Mouse (Mus musculus): ENCODE measurements around the gene Kif17. TPM values are rescaled to one million over a fixed set of nuclear protein-coding genes. Genes with fewer than 3 reads are reported as not detected.

Kif17 gene
- polyA plus RNA-seq, 1 experiment, result 0.70 TPM

DNA sequence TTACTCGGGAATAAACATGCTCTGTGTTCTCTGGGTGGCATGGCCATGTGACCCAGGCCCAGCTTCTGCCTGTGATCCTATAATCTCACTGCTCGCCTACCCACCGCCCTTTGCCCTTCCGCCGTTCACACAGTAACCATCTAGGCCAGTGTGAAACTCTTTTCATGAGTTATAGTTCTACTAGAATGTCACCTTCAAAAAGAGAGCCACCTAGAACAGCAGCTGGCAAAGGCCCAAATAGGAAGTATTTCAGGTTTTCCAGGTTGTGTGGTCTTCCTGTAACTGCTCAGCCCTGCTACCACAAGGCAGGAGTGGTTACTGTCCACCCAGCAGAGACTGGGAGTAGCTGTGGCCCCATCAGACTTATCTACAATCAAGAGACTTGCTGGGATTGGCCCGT, 92.5 kb downstream of the Kif17 start:
- no peak for TF ChIP-seq POLR2A (IDR thresholded peaks at IDR 0.05; ENCODE audit: borderline replicate concordance, extremely low read depth, low read depth, low read length)
- no peak for TF ChIP-seq CTCF (IDR thresholded peaks at IDR 0.05; ENCODE audit: insufficient read depth, low read length)
- DNase-seq, result no peak
- H3K4me1 ChIP-seq (ENCODE audit: control insufficient read depth, insufficient read depth, low read length), result no peaks in the 10 kb centered on the region
- 68% methylated on average over 6 of the region's 6 CpGs for WGBS
- no peak overlapping the region for H3K4me3 ChIP-seq (replicated peaks; ENCODE audit: extremely low read depth, low read depth, low read length)

DNA sequence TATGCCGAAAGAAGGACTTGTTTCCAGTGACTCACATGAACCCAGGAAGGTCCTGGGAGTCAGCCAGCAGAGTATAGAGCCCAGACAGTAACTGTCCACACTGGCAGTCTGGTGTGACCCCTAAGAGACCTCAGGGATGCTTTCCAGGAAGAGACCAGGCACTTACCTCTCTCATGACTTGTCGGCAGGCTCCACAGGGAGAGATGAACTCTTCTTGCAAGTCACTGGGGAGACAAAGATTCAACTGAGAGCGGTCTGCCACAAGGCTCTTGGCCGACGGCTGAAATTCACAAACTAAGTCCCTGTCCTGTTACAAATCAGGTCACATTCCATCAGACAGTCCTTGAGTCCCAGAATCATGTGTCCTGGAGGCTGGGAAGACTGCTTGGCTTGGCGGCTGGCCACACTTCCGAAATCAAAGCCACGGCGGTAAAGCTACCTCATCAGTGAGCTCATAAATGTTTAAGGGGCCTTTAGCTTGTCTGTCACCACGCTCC, 93.2 kb downstream of the Kif17 start:
- 67% methylated on average over 10 of the region's 10 CpGs for WGBS
- H3K4me1 ChIP-seq (ENCODE audit: control insufficient read depth, insufficient read depth, low read length), result no peaks in the 10 kb centered on the region
- no peak for DNase-seq
- H3K4me3 ChIP-seq (replicated peaks; ENCODE audit: extremely low read depth, low read depth, low read length), result no peak overlapping the region
- TF ChIP-seq CTCF (IDR thresholded peaks at IDR 0.05; ENCODE audit: insufficient read depth, low read length), result no peak
- no peak for TF ChIP-seq POLR2A (IDR thresholded peaks at IDR 0.05; ENCODE audit: borderline replicate concordance, extremely low read depth, low read depth, low read length)

DNA sequence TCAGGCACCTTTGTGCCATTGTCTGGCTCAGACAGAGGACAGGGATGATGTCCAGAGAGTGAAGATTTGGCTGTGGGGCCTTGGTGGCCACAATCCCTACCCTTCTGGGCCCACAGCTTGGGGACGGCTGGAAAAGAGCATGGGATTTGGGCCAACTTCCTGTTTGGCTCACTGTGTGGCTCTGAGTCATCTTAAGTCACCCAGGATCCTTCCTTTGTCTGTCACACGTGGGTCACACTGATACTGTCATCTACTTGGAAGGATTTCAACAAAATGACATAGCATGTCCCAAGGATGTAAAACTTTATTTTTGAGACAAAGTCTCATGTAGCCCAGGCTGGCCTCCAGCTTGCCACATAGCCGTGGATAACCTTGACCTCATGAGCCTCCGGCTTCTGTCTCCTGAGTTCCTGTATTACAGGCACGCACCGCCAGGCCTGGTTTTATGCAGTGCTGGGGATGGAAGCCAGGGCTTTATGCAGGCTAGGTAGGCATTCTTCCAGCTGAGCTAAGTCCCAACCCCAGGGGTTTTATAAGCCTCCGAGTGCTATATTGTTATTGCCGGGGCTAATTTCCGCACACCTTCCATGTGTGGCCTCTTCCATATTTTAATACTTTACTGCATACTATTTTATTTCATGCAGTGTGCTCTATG, 94.8 kb downstream of the Kif17 start:
- Histone ChIP-seq H3K4me1 (ENCODE audit: control insufficient read depth, insufficient read depth, low read length) (no peaks in the 10 kb centered on the region), H3K4me3 (replicated peaks; ENCODE audit: extremely low read depth, low read depth, low read length) (no peak overlapping the region)
- TF ChIP-seq POLR2A (IDR thresholded peaks at IDR 0.05; ENCODE audit: borderline replicate concordance, extremely low read depth, low read depth, low read length) (no peak), CTCF (IDR thresholded peaks at IDR 0.05; ENCODE audit: insufficient read depth, low read length) (no peak)
- 51% methylated on average over 9 of the region's 9 CpGs for WGBS
- DNase-seq, result no peak

DNA sequence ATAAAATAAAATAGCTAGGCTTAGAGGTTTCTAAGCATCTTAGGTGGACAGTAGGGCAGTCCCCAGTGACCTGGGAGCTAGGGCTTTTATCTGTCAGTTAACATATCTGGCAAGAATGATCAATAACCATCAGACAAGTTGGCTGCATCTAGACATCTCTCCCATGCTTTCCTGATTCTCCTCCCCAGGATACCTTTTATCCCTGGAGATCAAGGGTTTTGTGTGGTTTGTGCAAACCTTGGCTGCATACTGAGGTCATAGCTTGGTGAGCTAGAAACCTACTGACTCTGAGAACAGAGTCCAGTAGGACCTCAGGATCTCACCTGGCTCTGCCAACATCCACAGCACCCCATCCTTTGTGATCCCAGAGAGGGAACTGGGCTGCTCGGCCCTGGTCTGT, 97.0 kb downstream of the Kif17 start:
- Histone ChIP-seq H3K4me3 (replicated peaks; ENCODE audit: extremely low read depth, low read depth, low read length) (no peak overlapping the region), H3K4me1 (ENCODE audit: control insufficient read depth, insufficient read depth, low read length) (no peaks in the 10 kb centered on the region)
- 74% methylated on average over 1 of the region's 1 CpGs for WGBS
- no peak for TF ChIP-seq CTCF (IDR thresholded peaks at IDR 0.05; ENCODE audit: insufficient read depth, low read length)
- no peak for TF ChIP-seq POLR2A (IDR thresholded peaks at IDR 0.05; ENCODE audit: borderline replicate concordance, extremely low read depth, low read depth, low read length)
- no peak for DNase-seq

DNA sequence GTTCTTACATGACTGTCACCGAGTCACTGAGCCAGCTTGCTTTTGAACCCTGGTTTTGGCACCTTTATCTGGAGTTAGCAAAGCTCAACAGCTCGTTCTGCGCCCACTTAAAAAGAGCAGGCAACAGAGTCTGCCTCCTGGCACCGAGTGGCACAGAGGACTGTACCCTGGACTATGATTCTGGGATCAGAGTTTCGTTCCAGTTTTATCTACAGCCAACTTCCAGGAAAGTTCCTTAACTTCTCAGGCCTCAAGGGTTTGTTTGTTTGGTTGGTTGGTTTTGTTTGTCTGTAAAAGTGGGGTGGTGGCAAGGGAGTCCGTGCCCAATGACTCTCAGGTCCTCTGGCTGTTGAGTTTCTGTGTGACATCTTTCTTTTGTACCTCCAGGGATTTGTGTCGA, 98.5 kb downstream of the Kif17 start:
- DNase-seq, result no peak

More for the DNA sequence above, 98.5 kb downstream of the Kif17 start:
- H3K4me3 ChIP-seq (replicated peaks; ENCODE audit: extremely low read depth, low read depth, low read length), result no peak overlapping the region
- H3K4me1 ChIP-seq (ENCODE audit: control insufficient read depth, insufficient read depth, low read length), result no peaks in the 10 kb centered on the region
- 69% methylated on average over 7 of the region's 7 CpGs for WGBS
- TF ChIP-seq CTCF (IDR thresholded peaks at IDR 0.05; ENCODE audit: insufficient read depth, low read length), result no peak
- TF ChIP-seq POLR2A (IDR thresholded peaks at IDR 0.05; ENCODE audit: borderline replicate concordance, extremely low read depth, low read depth, low read length), result no peak

Other genes starting within 250 kb of the Kif17 start
- 53.4 and 78.4 TPM in 2 replicates for gene Hp1bp3, start 34.1 kb upstream of the Kif17 start, polyA plus RNA-seq (2012; rRNA removed)
- gene Sh2d5, start within 50 bp of the Kif17 start, polyA plus RNA-seq (2012; rRNA removed), result 0.22 and 0.28 TPM in 2 replicates
- gene Ddost, start 54.3 kb downstream of the Kif17 start, polyA plus RNA-seq (2012; rRNA removed), result 194 and 198 TPM in 2 replicates
- gene Pink1, start 75.9 kb downstream of the Kif17 start, polyA plus RNA-seq (2012; rRNA removed), result 178 and 182 TPM in 2 replicates
- gene Cda, start 117.6 kb downstream of the Kif17 start, polyA plus RNA-seq (2012; rRNA removed), result 2.6 and 2.9 TPM in 2 replicates
- not detected in 2 replicates for gene Fam43b, start 146.1 kb downstream of the Kif17 start, polyA plus RNA-seq (2012; rRNA removed)
- gene Mul1, start 184.2 kb downstream of the Kif17 start, polyA plus RNA-seq (2012; rRNA removed), result 15.2 and 16.5 TPM in 2 replicates
- 21.7 and 26.9 TPM in 2 replicates for gene Camk2n1, start 203.9 kb downstream of the Kif17 start, polyA plus RNA-seq (2012; rRNA removed)